Mouse (Mus musculus) olfactory bulb, adult 2 months (tissue): ENCODE data around the gene Smad6.

Experiments
- CTCF ChIP-seq: fragments of 200-500 bp; IDR thresholded peaks from 2 replicates; pipeline ENCODE4 v1.5.1; 2012; ENCODE audit warnings: low read depth, mild to moderate bottlenecking, low read length, moderate library complexity; ENCODE audit not compliant: insufficient read depth
- POLR2A ChIP-seq: fragments of 200-500 bp; IDR thresholded peaks from 2 replicates; pipeline ENCODE4 v1.6.1; 2012; ENCODE audit warnings: mild to moderate bottlenecking, low read depth, low read length, moderate library complexity; ENCODE audit not compliant: insufficient read depth

- TF ChIP-seq CTCF (no peak), POLR2A (no peak)
Measured at GRCm38 (mm10) chr9:64024976-64025375, 3.1 kb upstream of the Smad6 start.
